Mouse (Mus musculus) CD8-positive naive resting alpha-beta T cell, adult 2 months (primary cell): ENCODE data around the gene Dpm2.

Experiments used
- DNase-seq, 2 experiments: peaks; one replicate each; pipeline ENCODE4 v3.0.0; 2022; ENCODE audit warnings: low read depth in 2 of 2, low spot score in 2 of 2

Gene Dpm2

DNA sequence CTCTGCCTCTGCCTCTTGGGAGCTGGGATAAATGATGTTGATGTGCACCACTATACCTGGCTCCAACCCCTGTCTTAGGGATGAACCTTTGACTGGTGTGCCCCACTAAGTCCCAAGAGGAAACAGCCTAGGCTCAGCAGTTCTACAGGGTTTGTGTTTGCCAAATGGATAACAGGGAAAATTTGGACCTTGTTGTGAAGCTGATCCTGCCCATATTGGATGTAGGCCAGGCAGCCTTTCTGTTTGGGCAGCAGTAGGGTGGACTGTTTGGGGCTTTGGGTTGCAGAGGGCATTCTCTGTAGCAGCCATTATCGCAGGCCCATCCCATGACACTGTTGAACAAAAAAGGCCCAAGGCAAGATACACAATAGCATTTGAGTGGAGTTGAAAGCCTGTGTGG lies 23.7 kb upstream of the Dpm2 start:
- DNase-seq = no peak

DNA sequence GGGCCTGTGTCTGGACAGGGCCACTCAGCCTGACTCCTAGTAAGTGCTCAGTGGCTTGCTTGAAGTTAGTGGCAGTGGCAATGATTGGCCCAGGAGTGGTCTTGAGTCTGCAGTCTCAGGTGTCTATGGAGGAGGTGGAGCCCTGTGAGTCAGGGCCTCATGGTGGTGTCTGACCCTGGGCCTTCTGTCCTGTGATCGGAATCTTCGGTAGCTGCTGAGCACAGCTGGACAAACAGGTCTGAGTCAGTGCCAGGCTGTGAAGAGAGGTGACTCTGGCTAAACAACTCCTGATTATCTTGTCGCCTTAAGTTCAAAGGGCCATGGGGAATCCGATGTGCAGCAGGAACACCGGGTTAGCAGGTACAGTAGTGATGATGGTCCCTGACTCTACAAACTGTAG lies 23.3 kb upstream of the Dpm2 start:
- DNase-seq = no peak

DNA sequence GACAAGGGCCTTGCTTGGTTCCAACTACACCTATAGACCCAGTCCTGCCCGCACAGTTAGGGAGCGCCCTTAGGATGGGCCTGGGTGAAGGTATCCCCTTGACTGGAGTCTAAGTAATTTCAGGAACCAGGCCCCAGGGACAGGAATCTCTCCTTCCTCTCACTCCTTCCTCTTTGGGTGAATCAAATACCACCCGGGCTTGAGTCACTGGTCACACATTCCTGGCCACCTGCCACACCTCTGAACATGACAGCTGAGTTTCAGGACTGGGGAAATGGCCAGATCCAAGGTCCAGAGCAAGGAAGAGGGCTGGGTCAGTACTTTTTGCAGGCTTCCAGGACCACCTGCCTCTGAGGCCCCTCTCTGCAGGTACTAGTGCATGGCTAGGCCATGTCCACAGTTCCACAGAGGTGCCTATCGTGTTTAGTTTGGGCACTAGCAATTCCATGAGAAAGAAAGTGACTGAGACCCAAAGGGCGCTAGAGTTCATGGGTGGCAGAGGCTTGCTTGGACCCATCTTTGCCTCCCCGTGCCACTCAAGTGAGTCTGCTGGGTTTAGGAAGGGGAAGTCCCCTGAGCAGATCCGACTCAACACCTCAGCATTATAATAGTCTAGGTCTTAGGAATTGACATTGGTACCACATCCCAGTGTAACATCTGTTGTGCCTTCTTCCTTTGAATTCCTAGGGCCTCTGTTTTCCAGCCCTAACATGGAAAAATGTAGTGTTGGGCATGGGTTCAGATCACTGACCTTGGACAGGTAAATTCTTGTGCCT lies 22.5 kb upstream of the Dpm2 start:
- no peak for DNase-seq

DNA sequence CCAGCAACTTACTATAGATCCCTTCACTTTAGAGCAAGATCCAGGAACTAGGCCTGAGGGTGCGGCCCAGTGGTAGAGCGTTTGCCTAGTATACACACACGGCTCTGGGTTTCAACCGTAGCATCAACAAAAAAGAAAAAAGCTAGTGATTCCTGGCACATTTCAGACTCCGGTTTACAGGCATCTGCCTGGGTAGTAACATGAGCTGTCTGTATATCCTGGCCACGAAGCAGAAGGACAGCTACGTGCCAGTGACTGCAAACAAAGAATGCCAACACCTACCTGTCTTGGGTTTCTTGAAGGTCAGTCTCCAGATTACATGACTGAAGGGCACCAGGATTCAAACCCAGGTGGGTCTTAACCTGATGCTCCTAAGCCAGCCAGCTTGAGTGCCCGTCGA lies 21.5 kb upstream of the Dpm2 start:
- no peak for DNase-seq

DNA sequence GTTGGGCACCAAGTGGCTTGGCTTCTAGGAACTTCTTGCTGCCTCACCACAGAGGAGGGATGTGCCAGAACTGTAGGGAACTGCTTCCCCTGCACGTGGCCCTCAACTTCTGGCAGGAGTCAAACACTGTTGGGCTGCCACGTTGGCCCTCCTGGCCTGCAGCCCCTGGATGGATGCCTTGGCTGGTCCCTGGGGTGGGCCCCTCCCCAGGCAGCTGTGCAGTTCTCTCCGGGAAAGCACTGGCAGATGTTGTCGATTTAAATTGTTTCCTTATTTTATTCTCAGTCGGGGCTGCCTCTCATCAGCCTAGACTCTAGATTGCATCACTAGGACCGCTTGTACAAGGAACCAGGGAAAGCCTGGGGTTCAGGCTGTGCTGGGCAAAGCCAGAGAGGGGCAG lies 20.9 kb upstream of the Dpm2 start:
- no peak for DNase-seq

DNA sequence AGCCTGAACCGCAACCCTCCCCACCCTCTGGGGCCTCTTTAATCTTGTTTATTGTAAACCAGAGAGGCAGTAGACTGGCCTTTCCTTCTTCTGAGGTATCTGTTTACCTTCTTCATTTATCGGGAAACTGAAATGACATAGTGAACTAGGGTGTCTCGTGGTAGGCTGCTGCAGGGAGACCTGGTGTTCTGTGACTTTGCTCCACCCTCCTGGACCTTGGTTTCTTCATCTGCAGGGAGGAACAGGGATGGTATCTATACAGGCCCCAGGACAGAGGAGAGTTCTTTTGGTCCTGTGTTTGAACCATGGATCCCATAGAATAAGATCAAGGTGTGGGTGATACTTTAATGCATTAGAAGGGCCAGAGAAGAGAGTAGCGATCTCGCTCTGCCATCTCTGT lies 19.4 kb upstream of the Dpm2 start:
- DNase-seq = no peak

DNA sequence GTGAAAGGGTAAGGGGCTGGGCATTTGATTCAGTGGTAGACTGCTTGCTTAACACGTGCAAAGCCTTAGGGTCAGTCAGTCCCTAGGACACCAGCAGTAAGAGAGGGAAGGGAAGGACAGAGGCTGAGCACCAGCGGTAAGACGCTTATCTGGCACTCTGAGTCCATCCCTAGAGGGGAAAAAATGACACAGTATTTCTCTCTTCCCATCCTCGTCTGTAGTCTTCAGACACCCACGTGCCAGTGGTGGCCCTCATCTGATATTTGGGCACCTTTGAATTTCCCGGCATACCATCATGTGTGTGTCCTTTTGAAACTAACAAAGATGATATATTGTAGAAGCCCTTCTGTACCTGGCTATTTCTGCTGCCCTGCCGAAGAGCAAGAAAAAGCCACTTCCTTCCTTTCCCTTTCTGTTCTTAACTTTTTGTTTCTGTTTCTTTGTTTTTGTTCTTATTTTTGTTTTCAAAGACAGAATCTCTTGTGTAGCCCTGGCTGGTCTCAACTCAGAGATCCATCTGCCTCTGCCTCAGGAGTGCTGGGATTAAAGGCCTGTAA lies 17.0 kb upstream of the Dpm2 start:
- DNase-seq = peak in 1 of 2 experiments; percentile 44

DNA sequence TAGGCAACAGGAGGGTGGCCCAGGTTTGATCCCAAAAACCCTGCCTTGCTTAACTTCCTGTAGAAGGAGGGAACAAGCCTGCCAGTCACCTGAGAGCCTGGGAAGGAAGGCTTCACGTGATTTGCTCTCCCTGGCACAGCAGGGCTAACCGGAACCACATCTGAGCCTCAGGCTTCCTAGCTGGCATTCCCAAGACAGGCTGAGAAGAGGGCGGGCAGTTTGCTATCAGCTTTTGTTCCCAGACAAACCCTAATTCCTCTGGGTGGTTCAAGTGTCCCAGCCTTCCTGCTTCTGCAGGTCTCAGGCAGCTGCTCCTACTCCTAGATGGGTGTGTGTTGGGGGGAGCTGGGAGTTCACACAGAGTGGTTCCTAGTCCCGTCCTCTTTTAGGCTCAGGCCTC lies 15.2 kb upstream of the Dpm2 start:
- no peak for DNase-seq

DNA sequence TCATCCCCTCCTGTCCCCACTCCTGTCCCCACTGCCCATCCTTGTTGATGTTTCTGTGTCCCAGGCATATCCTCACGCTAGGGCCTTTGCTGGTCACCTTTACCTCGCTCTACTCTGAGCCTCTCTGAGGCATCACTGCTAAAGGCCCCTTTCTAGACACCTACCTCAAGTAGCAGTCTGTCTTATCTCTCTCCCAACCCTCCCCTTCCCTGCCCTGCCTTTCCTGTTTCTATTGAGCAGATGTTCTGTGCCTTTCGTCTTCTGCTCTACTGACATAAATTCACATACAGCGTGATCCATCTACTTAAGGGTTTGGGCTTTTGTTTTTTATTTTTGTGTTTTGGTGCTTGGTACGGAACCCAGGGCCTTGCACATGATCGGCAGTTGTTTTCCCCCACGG lies 14.6 kb upstream of the Dpm2 start:
- no peak for DNase-seq

DNA sequence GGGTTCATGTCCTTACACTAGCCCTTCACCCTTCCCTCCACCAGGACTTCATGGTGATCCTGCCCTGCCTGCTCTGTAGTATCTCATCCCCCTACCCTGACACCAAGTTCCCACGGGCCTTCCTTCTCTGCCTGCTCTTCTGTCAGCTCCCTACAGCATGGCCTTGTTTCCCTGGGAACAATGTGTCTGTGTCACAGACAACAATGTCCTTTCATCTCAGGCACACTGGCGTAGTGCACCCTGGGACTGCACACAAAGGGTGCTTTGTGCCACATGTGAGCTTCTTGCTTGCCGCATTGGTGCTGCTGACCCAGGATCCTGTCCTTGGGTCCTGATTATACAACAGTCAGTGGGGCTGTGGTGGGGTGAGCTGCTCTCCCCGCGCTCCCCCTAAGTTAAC lies 11.1 kb upstream of the Dpm2 start:
- no peak for DNase-seq

DNA sequence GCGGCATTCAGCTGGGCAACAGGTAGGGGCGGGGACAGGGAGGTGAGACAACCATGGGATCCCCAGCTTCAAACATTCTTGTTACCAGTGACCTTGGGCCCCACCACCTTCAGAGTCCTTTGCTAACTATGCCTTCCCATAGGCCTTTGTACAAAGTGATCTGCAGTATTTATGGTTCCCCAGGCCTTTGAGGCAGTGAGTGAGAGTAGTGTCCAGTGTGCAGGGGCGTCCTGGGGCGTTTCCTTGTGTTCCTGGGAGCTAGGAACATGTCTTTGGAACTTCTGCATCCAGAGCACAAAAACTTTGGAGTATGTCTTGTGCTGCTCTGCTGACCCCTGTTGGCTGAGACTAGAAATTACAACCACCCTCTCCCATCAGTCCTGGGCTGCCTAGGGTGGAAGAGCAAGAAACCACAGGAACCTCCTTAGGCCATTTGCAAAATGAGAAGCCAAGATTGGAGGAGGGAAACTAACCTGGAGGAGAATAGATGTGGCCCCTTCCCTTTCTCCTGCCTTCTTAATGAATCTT lies 4.1 kb upstream of the Dpm2 start:
- peak; percentile 52 to 73 for DNase-seq

DNA sequence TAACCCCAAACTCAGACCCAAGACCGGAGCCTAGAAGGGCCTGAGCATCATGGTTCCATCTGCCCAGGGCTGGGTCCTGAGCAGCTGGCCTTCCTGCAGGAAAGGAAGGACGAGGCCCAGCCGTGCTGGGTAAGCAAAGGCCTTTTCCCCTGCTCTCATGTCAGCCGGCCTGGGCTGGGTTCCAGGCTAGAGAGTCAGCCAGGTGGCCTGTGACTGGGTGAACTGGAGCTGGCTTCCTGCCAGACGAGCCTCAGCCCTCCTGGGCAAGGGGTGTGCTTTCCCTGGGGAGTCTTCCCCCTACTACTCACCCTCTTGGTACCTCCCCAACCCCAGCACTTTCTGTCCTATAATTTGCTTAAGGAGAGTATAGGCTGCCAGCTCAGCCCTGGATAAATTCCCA lies 2.5 kb upstream of the Dpm2 start:
- no peak for DNase-seq

DNA sequence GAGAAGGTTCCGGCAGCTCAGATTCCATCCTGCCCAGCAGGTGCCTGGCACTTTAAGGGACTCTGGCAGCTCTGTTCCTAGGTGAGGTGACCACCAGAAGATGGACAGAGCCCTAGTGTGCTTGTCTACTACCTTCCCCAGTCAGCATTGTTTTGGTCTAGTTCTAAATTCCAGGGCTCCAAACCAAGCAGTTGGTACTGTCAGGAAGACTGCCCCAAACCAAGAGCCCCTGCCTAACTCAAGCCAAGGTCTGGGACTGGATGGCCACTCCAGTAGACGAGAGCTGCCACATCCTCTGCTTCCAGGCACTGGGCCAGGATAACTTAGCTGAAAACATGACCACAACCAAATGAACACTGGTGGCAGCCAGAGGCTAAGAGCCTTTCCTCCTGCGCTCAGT lies 1.7 kb upstream of the Dpm2 start:
- no peak for DNase-seq

DNA sequence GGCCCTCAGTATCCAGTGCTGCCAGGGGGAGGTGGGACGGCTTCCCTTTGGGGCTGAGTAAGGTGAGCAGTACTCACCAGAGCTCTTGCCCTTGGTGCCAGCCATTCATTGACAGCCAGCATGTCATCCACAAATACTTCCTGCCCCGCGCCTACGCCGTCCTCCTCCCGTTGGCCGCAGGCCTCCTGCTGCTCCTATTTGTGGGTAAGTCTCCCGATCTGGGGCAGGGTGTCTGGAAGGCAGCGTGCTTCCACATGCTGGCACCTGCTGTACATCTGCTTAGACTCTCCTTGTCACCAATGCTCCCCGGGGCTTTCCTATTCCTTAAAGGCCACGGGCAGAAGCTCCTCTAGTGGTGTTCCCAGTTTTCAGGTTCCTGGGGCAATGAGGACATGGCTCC lies 1.5 kb downstream of the Dpm2 start:
- DNase-seq = no peak

DNA sequence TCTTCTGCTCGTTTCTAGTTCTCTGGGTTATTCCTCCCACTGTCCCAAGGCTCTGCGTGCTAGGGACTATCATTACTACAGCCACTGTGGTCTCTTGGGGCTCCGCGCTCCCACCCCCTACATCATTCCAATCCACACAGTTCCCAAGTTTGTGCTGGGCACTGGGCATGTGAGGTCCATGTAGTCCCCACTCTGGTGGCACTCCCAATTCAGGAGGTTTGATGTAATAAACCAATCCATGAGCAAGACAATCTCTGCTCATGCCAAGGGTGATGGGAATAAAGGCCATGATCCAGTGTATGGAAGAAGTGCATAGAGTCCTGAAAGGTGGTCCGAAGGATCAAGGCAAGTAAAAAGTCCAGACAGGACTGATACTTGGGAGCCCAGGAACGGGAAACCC lies 3.8 kb downstream of the Dpm2 start, which contains the start of gene Pip5kl1:
Gene Pip5kl1, plus strand, starts transcription at position 301 of the 400 bp plus-strand sequence.
- DNase-seq = no peak

DNA sequence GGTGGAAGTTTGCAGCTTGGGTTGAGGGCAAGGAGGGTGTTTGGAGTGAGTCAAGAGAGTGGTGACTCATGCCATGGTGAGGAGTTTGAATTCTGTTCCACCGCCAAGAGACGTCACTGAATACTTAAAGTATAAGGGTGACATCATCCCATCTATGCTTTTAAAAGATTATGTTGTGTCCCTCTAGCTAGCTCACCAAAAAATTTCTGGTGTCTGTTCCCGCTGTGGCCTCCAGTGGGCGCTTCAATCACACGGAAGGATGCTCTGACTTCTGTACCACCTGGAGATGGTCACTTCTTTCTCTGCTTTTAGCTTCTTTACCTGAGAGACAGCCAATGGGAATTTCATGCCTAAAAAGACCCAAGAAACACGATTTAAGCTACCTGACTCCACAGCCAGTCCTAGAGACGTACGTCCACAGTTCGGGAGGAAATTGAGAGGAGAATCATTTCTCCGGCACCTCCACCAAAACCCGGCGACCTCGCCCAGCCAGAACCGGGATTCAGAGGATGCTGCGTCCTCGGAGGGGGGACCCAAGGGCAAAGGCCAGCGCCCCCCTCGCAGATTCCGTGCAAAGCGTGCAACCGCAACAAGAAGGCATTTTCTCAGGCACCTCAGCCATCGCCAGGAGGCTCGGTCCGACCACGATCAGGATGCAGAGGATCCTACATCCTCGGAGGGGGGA lies 4.4 kb downstream of the Dpm2 start:
- DNase-seq = peak; percentile 50 to 77

DNA sequence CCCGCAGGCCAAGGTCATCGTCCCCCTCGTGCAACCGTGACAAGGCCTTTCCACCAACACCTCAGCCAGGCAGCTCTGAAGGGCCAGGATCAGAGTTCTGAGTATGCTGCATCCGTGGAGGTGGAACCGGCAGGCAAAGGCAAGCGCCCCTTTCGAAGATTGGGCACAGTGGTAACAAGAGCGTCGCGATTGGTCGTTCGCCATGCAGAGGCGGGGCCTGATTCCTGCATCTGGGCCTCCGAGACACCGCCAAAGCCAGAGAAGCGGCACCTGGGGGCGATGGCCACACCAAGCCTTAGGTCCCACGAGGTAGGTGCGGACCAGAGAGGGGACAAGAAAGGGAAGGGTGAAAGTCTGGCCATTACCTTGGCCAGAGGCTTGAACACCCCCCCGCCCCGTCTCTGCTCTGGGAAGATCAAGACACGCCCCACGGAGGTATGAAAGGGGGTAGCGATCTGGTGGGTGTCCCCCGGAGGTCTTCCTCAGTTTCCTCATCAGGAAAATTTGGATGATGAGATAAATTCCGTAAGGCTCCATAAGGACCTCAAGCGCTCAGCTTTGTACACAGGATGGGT lies 5.0 kb downstream of the Dpm2 start, which contains the start of gene 9430097D07Rik:
Gene 9430097D07Rik, minus strand, starts transcription at position 99 of the 575 bp plus-strand sequence.
- peak in 1 of 2 experiments; percentile 32 for DNase-seq

DNA sequence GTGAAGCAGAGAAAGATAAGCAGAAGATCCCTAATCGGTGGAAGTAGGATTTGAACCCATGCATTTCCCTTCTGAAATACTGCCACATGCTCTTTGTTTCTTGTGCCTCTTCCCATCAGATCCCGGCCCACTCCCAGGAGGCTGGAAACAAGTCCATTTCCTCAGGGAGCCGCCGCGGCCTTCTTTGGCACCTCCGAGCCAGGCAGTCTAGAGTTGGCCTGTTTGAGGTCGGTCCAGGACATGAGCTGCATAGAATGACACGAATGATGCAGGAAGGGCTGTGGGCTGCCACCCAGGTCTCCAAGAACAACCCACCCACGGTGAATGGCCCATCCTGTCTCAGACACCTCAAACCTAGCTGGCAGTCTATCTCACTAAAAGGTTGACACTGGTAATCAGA lies 5.9 kb downstream of the Dpm2 start:
- DNase-seq = no peak

DNA sequence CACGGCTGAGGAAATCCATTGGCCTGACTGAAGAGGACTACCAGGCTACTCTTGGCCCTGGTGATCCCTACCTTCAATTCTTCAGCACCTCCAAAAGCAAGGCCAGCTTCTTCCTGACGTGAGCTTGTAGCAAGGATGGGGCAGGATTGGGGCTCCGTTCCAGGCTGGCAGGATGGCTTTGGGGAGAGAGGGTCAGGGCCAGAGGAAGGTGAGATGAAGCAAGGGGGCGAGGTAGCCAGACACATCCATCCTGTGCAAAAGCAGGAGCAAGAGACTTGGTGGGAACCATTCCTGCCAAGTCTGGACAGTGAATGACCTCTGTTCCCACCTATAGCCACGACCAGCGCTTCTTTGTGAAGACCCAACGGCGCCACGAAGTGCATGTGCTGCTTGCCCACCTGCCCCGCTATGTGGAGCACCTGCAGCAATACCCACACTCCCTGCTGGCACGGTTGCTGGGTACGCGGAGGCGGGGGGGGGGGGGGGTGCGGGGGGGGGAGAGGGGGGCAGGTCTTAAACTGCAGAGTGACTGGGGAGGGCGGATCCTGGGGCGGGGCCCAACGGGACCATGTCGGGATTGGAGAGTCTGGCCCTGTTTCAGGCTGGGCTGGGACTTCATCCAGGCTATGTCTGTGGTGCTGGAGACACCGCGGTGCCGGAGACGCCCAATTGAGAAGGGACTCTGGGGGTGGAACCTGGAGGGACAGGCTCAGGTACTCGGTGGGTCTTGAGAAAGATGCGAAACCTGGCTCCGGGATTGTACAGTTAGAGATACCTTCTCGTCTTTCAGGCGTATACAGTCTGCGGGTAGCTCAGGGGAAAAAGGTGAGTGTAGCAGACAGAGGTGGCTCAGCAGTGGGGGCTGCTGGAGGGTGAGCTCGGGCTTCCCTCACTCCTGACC lies 7.7 kb downstream of the Dpm2 start:
- DNase-seq = no peak

DNA sequence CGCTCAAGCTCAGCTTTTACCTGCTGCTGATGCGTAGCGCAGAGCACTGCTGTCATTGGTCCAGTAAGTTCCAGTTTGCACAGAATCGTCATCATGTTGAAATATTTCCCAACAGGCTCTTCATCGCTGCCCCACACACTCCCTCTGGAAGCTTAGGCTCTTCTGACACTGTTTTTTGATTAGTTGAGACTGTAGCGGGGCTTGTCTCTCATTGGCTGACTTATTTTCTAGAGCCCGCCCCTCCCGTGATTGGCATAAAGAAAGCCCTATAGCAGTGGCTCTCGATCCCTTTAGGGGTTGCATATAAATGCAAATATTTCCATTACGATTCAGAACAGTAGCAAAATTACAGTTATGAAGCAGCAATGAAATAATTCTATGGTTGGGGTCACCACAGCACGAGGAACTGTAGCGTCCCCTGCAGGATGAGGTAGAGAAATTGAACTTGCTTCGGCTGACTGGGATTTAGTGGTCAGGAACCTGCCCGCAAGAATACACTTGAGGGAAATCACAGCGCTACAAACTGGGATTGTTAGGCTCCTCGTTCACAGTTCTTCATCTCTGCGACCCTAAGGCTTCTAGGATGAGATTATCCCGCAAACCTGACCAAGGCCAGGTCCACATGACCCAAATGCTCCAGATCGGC lies 10.9 kb downstream of the Dpm2 start:
- no peak for DNase-seq
